In genomic region chr1:79696933-79697332, GRCm38 (mm10) we compare ENCODE assay signal across 16 mouse cellular contexts. TPM values are rescaled to one million over a fixed set of nuclear protein-coding genes. Genes with fewer than 3 reads are reported as not detected.
DNase-seq lines count a peak whose midpoint lies in the region; ATAC-seq lines count a peak whose summit lies in the region.
"Had no signal": no experiment of that assay in that cellular context is flagged by ENCODE, and none has a peak within 500 bp of the region (broad histone marks: within the 10 kb centered on the region; RNA-seq: fewer than 3 reads in every experiment).

No protein-coding gene starts in this region.

- 66% methylated on average over 5 of the region's 5 CpGs for WGBS in hindbrain, embryonic 11.5 days
- 65% methylated on average over 5 of the region's 5 CpGs for WGBS in hindbrain, embryonic 10.5 days
- WGBS in midbrain, embryonic 11.5 days, result 60% methylated on average over 5 of the region's 5 CpGs
- WGBS in midbrain, embryonic 10.5 days, result 68% methylated on average over 5 of the region's 5 CpGs
- WGBS in forebrain, embryonic 15.5 days, result 53% methylated on average over 5 of the region's 5 CpGs

- no peaks in the 10 kb centered on the region for H3K4me1 ChIP-seq in hindbrain, embryonic 11.5 days (replicated peaks; ENCODE audit: control insufficient read depth, insufficient read depth, low read length)
- H3K4me1 ChIP-seq in hindbrain, embryonic 10.5 days (replicated peaks), result peaks cover 12% of the 10 kb centered on the region; the same call in 1 of the 2 replicates
- no peaks in the 10 kb centered on the region for H3K4me1 ChIP-seq in midbrain, embryonic 11.5 days (ENCODE audit: control insufficient read depth, insufficient read depth, low read length)
- peaks cover 3% of the 10 kb centered on the region for H3K4me1 ChIP-seq in midbrain, embryonic 10.5 days
- H3K4me1 ChIP-seq in forebrain, embryonic 15.5 days, result peaks cover 15% of the 10 kb centered on the region
- H3K4me1 ChIP-seq: liver, embryonic 13.5 days had no signal

- H3K4me2 ChIP-seq in hindbrain, embryonic 11.5 days (replicated peaks; ENCODE audit: low read depth, low read length), result no peak overlapping the region
- no peak overlapping the region for H3K4me2 ChIP-seq in midbrain, embryonic 11.5 days
- no peak overlapping the region for H3K4me2 ChIP-seq in forebrain, embryonic 15.5 days (replicated peaks)
- H3K4me2 ChIP-seq: liver, embryonic 13.5 days had no signal

- no peak for DNase-seq in hindbrain, embryonic 11.5 days (ENCODE audit: low spot score)
- DNase-seq in hindbrain, embryonic 10.5 days (ENCODE audit: low spot score), result no peak
- no peak for DNase-seq in midbrain, embryonic 11.5 days (ENCODE audit: low spot score, missing footprints)
- DNase-seq in midbrain, embryonic 10.5 days (ENCODE audit: low spot score), result no peak
- peak; percentile 15 for DNase-seq in retina, postnatal 1 day
- DNase-seq: adrenal gland, postnatal 25 days; cerebellum, adult 11-12 months; heart, adult 18-20 months; kidney, adult 11 months; liver, embryonic 13.5 days; right cerebral cortex, postnatal 25 days had no signal

- H3K36me3 ChIP-seq in hindbrain, embryonic 11.5 days (ENCODE audit: control insufficient read depth, insufficient read depth, low read length), result no peaks in the 10 kb centered on the region
- H3K36me3 ChIP-seq in hindbrain, embryonic 10.5 days, result peaks cover 4% of the 10 kb centered on the region
- no peaks in the 10 kb centered on the region for H3K36me3 ChIP-seq in midbrain, embryonic 11.5 days (ENCODE audit: control insufficient read depth, insufficient read depth, low read length)
- H3K36me3 ChIP-seq in midbrain, embryonic 10.5 days, result no peaks in the 10 kb centered on the region
- H3K36me3 ChIP-seq in forebrain, embryonic 15.5 days, result no peaks in the 10 kb centered on the region
- H3K36me3 ChIP-seq: liver, embryonic 13.5 days had no signal

- no peak overlapping the region for H3K4me3 ChIP-seq in hindbrain, embryonic 11.5 days (ENCODE audit: low read depth, low read length)
- no peak overlapping the region for H3K4me3 ChIP-seq in hindbrain, embryonic 10.5 days
- no peak overlapping the region for H3K4me3 ChIP-seq in midbrain, embryonic 11.5 days (ENCODE audit: low read depth, low read length)
- no peak overlapping the region for H3K4me3 ChIP-seq in midbrain, embryonic 10.5 days
- no peak overlapping the region for H3K4me3 ChIP-seq in forebrain, embryonic 15.5 days
- H3K4me3 ChIP-seq: liver, embryonic 13.5 days; myocyte had no signal

- no peak overlapping the region for H3K27ac ChIP-seq in hindbrain, embryonic 11.5 days (ENCODE audit: low read depth, low read length)
- no peak overlapping the region for H3K27ac ChIP-seq in hindbrain, embryonic 10.5 days
- no peak overlapping the region for H3K27ac ChIP-seq in midbrain, embryonic 11.5 days (ENCODE audit: low read depth, low read length)
- no peak overlapping the region for H3K27ac ChIP-seq in midbrain, embryonic 10.5 days (replicated peaks)
- 0 out of 2 replicates have a peak overlapping the region, but pooled peaks have one; percentile 24 for H3K27ac ChIP-seq in forebrain, embryonic 15.5 days (replicated peaks)
- H3K27ac ChIP-seq: liver, embryonic 13.5 days had no signal

- H3K9ac ChIP-seq in hindbrain, embryonic 11.5 days (ENCODE audit: low read depth, low read length), result no peak overlapping the region
- H3K9ac ChIP-seq in midbrain, embryonic 11.5 days (ENCODE audit: low read length), result no peak overlapping the region
- no peak overlapping the region for H3K9ac ChIP-seq in forebrain, embryonic 15.5 days (replicated peaks)
- H3K9ac ChIP-seq: liver, embryonic 13.5 days had no signal

- peak; percentile 63; the same call in 1 of the 2 replicates for ATAC-seq in hindbrain, embryonic 11.5 days (ENCODE audit: low FRiP score)
- ATAC-seq in midbrain, embryonic 11.5 days (ENCODE audit: low FRiP score), result peak; percentile 55
- peak; percentile 45 for ATAC-seq in forebrain, embryonic 15.5 days (replicated peaks)
- no peak for ATAC-seq in megakaryocyte-erythroid progenitor cell, adult 5-6 weeks (replicated peaks; ENCODE audit: low FRiP score, low TSS enrichment, poor library complexity, severe bottlenecking)
- ATAC-seq in megakaryocyte progenitor cell, adult 5-6 weeks (replicated peaks; ENCODE audit: poor library complexity), result no peak
- ATAC-seq: CD4-positive, CD25-positive, alpha-beta regulatory T cell, adult 4 months had no signal

- no peaks in the 10 kb centered on the region for H3K27me3 ChIP-seq in hindbrain, embryonic 11.5 days (ENCODE audit: control insufficient read depth, insufficient read depth, low read length)
- no peaks in the 10 kb centered on the region for H3K27me3 ChIP-seq in hindbrain, embryonic 10.5 days (ENCODE audit: insufficient read depth, poor library complexity, severe bottlenecking)
- no peaks in the 10 kb centered on the region for H3K27me3 ChIP-seq in midbrain, embryonic 11.5 days (ENCODE audit: control insufficient read depth, insufficient read depth, low read length)
- no peaks in the 10 kb centered on the region for H3K27me3 ChIP-seq in midbrain, embryonic 10.5 days (ENCODE audit: low read depth, poor library complexity, severe bottlenecking)
- no peaks in the 10 kb centered on the region for H3K27me3 ChIP-seq in forebrain, embryonic 15.5 days
- H3K27me3 ChIP-seq: liver, embryonic 13.5 days had no signal

- no peaks in the 10 kb centered on the region for H3K9me3 ChIP-seq in hindbrain, embryonic 11.5 days (ENCODE audit: control insufficient read depth, low read length)
- H3K9me3 ChIP-seq in hindbrain, embryonic 10.5 days, result no peaks in the 10 kb centered on the region
- no peaks in the 10 kb centered on the region for H3K9me3 ChIP-seq in midbrain, embryonic 11.5 days (ENCODE audit: control insufficient read depth, low read length)
- no peaks in the 10 kb centered on the region for H3K9me3 ChIP-seq in midbrain, embryonic 10.5 days (replicated peaks)
- H3K9me3 ChIP-seq in forebrain, embryonic 15.5 days, result no peaks in the 10 kb centered on the region
- H3K9me3 ChIP-seq: liver, embryonic 13.5 days had no signal

RNA-seq across cellular contexts. Expression of gene Ap1s3, which starts 25.2 kb away (rescaled TPM):
- polyA plus RNA-seq in hindbrain, embryonic 11.5 days (2014; fragmentation: Nextera tagmentation; extraction: Ambion mirVana), result 0.18 and 0.29 TPM in 2 replicates
- polyA plus RNA-seq in hindbrain, embryonic 10.5 days (2016; fragmentation: Nextera tagmentation; extraction: Ambion mirVana), result 0.12 and 0.30 TPM in 2 replicates
- 0.04 and 0.06 TPM in 2 replicates for polyA plus RNA-seq in midbrain, embryonic 11.5 days (2014; fragmentation: Nextera tagmentation; extraction: Ambion mirVana)
- polyA plus RNA-seq in midbrain, embryonic 10.5 days (2016; fragmentation: Nextera tagmentation; extraction: Ambion mirVana), result 0.26 TPM in 1 of 2 replicates, not detected in the other
- polyA plus RNA-seq in forebrain, embryonic 15.5 days (2015; fragmentation: Nextera tagmentation; extraction: Ambion mirVana), result not detected in 2 replicates
- total RNA-seq in megakaryocyte-erythroid progenitor cell, adult 5-6 weeks (2014; fragmentation: Nextera tagmentation), result 8.4 and 14.0 TPM in 2 replicates
- total RNA-seq in megakaryocyte-erythroid progenitor cell, adult 5-6 weeks (2017), result 3.1 and 3.6 TPM in 2 replicates
- 16.8 and 19.7 TPM in 2 replicates for total RNA-seq in megakaryocyte progenitor cell, adult 5-6 weeks (2015)
- total RNA-seq in megakaryocyte progenitor cell, adult 5-6 weeks (2017), result 2.5 and 4.6 TPM in 2 replicates

Comparison
In these comparisons a context has a peak if more than half of its experiments do, and no peak if none do; other contexts are left out.
1. ATAC-seq: peak in hindbrain, embryonic 11.5 days (single experiment), midbrain, embryonic 11.5 days (single experiment) and forebrain, embryonic 15.5 days (single experiment); none in megakaryocyte-erythroid progenitor cell, adult 5-6 weeks (single experiment) and megakaryocyte progenitor cell, adult 5-6 weeks (single experiment).